ENCODE assay signal across 14 mouse cellular contexts in genomic region chr2:58704576-58704975, GRCm38 (mm10).
"Had no signal": no experiment of that assay in that cellular context is flagged by ENCODE, and none has a peak within 500 bp of the region (broad histone marks: within the 10 kb centered on the region; RNA-seq: fewer than 3 reads in every experiment).

No protein-coding gene starts in this region.

- H3K9ac ChIP-seq: hindbrain, embryonic 15.5 days; limb, embryonic 13.5 days; liver, embryonic 14.5 days; midbrain, embryonic 15.5 days; neural tube, embryonic 12.5 days had no signal

- H3K4me3 ChIP-seq: hindbrain, embryonic 15.5 days; limb, embryonic 13.5 days; megakaryocyte, embryonic 14.5 days; midbrain, embryonic 15.5 days; neural tube, embryonic 12.5 days had no signal

- ATAC-seq: intestine, embryonic 16.5 days; midbrain, embryonic 15.5 days had no signal

- H3K9me3 ChIP-seq: hindbrain, embryonic 15.5 days; limb, embryonic 13.5 days; midbrain, embryonic 15.5 days; neural tube, embryonic 12.5 days had no signal

- H3K36me3 ChIP-seq: hindbrain, embryonic 15.5 days; limb, embryonic 13.5 days; midbrain, embryonic 15.5 days; neural tube, embryonic 12.5 days had no signal

- H3K27me3 ChIP-seq: hindbrain, embryonic 15.5 days; limb, embryonic 13.5 days; megakaryocyte, embryonic 14.5 days; midbrain, embryonic 15.5 days; neural tube, embryonic 12.5 days had no signal

- H3K4me1 ChIP-seq: hindbrain, embryonic 15.5 days; megakaryocyte, embryonic 14.5 days; midbrain, embryonic 15.5 days; neural tube, embryonic 12.5 days had no signal

- H3K27ac ChIP-seq: hindbrain, embryonic 15.5 days; limb, embryonic 13.5 days; liver, embryonic 14.5 days; macrophage; midbrain, embryonic 15.5 days; neural tube, embryonic 12.5 days had no signal

- H3K4me2 ChIP-seq: hindbrain, embryonic 15.5 days; limb, embryonic 13.5 days; midbrain, embryonic 11.5 days; midbrain, embryonic 15.5 days; neural tube, embryonic 12.5 days had no signal

- DNase-seq: kidney, adult 8-10 months; kidney, postnatal 36 days; layer of hippocampus, adult 9-11 months; layer of hippocampus, postnatal 36 days; thymus, postnatal 4 days had no signal
